Mouse (Mus musculus) lung, postnatal 36 days (tissue): ENCODE measurements around the gene Sart1.
A peak's percentile ranks its signal among the peaks of the same experiment; 100 is the strongest.
"Not testable (repeated sequence)": the region's sequence is repeated elsewhere in the genome, so short reads cannot be mapped to it uniquely, and the experiment has no call there.

ENCODE experiments used
- DNase-seq: peaks from one replicate; pipeline ENCODE4 v3.0.0; 2022; ENCODE audit warnings: mixed read lengths

The Sart1 gene

DNA sequence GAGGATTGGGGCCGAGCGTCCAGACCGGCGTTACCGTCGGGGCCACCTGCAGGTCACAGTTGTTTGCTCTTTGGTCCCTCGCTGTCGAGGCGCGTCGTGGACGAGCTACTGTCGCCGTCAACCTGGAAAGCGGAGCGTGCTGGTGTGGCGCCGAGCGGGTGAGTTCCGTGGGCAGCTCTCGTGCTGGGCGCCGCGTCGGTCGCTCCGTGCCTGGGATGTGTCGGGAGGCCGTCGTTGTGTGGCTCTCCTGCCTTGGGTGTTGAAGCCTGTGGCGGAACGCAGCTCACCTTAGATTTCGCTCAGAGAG is 21.5 kb downstream of the Sart1 start, which contains the start of gene Banf1:
TSS of gene Banf1 (minus strand) at position 116 of the 307 bp plus-strand sequence.
- no peak for DNase-seq

DNA sequence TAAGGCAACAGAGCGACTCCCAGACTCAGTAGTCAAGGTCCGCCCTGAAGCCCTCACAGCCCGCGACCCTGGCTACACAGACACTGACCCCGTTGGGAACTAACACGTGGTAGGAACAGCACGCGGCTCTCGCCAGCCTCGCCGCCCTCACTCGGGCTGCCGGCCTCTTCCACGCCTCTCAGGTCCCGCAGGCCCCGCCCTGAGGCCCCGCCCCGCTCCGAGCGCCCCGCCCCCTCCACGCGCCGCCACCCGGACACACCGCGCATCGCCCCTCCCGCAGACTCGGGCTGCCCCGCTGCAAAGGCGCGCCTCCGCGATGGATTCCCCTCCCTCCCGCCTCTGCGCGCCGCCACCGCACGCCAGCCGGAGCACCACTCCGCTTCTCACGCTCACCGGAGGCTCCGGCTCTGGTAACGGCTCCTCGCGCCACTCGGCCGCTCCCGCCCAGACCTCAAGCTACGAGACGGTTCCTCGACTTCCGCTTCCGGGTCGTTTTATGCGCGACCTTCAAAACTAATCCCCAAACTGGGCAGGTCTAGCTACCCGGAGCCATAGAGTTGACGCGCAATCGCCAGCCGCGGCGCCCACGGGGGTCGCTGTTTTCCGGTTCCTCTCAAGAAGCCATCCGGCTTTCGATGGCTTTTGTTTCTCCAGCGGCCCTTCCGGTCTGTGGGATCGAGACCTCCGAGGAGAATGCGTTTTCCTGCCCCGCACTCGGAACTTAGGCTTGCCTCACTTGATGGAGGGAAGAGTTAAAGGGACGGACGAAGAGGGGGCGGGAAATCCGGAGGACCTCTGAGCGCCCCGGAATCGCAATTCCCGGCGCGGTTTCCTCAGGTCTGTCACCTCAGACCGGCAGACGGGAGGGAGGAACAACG is 22.1 kb downstream of the Sart1 start, which contains the start of gene Eif1ad:
TSS of gene Eif1ad (plus strand) at position 567 of the 878 bp plus-strand sequence.
- DNase-seq, result peak; percentile 97

DNA sequence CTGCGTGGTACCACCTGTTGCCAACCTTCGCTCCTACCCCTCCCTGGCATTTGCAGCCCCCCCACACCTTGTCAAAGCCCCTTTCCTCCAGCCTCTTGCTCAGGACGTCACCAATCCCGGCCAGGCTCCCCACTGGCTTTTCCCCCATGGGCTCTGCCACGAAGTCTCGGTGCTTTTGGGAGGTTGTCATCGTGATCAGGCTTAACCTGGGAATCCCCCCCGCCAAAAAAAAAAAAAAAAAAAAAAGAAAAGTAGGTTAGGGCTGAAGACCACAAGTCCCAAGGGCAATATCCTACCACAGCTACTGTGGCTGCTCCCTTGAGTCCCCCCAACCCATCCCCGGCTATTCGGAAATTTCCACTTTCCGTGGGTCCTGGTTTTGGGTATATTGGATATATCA is 22.8 kb downstream of the Sart1 start:
- DNase-seq, result no peak

DNA sequence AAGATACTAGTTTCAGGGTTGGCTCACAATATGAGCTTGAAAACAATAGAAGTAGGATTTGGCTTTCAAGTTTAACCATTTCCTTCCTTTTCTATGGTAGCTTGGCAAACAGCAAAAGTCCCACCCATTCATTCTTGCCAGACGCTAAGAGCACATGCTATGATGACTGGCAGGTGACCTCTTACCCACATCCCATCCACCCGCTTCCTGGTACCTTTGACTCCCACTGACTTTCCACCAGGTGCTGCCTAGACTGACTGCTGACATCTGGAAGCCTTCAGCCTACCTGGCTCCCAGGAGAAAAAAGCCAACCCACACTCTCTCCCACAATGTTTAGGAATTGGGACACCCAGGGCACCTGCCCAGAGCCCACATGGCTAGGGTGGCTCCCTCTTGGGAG is 24.4 kb downstream of the Sart1 start:
- no peak for DNase-seq

DNA sequence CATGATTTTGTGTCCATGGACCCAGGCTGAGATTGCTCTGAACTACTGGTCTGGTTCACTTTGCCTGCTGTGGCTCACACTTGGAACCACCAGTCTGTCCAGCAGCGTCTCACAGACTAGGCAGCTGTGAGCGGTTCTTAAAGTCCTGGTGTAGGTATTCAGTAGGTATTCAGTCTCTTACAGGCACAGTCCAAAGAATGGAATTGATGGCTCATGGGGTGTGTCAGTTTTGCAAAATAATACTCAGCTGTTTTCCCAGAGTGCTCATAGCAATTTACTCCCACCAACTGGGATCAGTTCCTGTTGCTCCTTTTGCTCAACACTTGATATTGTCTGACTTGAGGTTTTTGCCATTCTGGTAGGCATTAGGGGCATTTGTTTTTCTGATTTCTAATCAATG is 26.3 kb downstream of the Sart1 start:
- no peak for DNase-seq

DNA sequence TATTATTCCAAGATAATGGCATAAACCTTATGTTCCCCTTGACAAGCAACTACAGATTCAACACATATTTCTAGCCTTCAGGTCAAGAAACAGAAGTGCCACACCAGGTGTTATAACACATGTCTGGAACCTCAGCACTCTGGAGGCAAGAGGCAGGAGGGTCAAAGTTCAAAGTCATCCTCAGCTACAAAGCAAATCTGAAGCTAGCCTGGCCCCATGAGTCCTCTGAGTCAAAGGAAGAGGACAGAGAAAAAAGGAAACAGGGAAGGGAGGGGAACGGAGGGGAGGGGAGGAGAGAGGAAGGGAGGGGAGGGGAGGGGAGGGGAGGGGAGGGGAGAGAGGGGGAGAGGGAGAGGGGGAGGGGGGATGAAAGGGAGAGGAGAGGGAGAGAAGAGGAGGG is 32.4 kb downstream of the Sart1 start:
- no peak for DNase-seq

DNA sequence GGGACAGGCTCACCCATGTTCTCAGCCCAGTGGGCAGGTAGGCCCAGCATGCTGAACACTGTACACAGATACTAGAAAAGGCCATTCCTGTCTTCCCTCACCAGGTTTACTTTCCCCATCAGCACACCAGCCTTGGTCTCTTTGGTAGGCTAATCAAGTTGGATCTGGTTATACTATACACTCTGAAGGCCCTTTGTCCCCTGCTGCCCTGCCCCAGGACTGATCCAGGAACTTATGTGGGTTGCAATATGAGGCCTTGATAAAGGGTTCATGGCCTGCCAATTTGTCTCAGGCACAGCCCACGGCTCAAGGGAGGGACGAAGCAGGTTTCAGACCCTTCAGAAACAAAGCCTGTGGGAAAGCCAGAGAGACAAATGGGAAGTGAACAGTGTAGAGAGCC is 34.9 kb downstream of the Sart1 start:
- DNase-seq, result no peak

DNA sequence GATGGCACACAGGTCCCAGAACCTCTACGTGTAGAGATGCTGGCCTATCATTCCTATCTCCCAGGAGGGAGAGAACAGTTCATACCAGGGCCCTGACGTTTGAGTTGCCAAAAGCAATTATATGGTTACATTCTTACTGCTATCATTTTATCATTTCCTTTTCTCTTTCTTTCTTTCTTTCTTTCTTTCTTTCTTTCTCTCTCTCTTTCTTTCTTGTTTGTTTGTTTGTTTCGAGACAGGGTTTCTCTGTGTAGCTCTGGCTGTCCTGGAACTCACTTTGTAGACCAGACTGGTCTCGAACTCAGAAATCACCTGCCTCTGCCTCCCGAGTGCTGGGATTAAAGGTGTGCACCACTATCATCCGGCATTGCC is 39.0 kb downstream of the Sart1 start, which contains the start of gene Cst6:
TSS of gene Cst6 (minus strand) at position 73 of the 372 bp plus-strand sequence.
- not testable (repeated sequence) for DNase-seq

DNA sequence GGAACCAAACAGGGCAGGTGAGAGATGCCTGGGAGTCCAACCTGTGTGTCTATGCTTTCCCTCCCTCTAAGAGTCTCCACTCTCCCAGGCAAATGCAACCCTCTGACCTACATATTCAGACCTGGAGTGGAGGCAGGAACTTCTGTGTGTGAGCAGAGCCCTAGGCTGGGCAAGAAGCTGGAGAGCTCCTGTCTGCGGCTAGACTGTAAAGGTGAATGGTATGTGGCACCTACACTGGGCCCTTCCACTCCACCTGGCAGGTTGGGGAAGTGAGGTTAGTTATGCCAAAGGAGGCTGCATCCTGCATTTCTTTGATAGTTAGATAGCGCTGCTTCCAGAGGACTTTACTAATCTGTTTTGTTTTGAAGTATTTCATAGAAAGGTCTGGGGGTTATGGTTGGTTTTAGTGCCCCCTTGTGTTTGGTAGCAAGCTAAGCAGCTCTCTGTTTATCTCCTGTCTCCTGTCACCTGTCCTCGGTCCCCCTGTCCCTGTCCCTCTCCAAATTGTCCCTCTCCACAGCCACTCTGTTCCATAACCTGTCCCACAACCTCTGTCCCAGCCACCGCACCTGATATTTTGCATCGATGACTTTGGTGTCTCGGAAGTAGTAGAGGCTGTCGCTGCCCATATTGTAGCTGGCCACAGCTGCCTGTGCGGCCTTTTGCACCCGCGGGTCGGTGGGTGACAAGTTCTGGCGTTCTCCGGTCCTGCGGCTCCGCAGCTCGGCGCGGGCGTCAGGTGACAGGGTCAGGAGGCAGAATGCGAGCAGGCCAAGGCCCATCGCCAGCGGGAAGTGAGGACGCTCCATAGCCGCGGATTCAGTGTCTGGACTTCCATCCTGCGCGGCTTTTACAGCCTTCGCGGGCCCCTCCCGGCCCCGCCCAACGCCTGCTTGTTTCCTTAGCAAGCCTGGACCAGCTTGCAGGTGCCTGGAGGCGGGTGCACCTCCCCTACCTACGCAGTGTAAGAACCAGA is 39.7 kb downstream of the Sart1 start:
- DNase-seq, result no peak

DNA sequence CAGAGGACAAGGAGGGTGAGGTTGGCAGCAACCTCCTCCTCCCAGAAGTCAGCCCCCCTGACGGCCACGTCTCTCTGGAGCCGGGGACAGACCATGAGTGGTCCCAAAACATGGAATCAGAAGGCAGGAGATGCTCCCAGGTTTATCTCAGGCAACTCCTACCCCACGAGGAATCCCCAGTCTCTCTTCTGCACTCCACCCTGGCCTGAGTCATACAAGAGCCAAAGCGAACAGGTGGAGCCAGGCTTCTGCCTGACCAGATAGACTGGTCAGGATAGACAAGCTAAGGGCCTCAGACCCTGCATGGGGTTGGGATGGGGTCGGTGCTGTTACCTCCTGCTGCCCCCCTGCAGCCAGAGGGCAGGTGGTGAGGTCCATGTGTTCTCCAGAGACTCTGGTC is 40.4 kb downstream of the Sart1 start:
- no peak for DNase-seq

DNA sequence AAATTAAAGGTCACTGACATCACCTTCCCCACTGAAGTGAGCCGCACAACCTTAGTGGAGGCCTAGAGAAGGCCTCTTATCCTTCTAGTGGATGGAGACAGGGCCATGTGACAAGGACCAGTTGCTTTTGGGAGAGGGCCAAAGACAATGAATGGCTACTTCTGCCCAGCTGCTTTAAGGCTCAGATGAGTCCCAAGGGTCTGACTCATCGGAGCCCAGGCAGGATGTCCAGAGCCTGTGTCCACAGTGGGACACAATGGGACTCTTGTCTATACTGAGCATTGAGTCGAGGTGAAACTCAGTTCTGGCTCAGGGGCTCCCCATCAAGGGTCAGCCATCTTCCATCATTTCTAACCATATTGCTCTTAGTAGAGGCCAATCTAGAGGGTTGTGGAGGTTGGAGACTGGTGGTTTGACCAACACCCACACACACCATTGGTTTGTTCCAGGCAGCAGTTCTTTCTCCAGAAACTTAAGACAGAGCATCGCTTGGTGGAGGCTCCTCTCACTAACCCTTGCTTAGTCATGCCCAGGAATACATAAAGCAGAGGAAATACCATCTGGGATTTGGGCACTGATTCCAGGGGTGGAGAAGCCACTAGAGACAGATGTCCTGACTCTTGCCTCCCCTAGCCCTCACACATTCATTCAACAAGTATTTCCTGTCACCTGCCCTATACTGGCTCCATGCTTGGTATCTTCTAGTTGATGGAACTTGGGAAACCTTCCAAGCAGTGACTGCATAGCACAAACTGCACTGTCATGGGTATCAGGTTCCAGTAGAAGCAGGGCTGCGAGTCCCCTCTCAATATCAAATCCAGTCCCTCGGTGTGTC is 43.0 kb downstream of the Sart1 start:
- no peak for DNase-seq

DNA sequence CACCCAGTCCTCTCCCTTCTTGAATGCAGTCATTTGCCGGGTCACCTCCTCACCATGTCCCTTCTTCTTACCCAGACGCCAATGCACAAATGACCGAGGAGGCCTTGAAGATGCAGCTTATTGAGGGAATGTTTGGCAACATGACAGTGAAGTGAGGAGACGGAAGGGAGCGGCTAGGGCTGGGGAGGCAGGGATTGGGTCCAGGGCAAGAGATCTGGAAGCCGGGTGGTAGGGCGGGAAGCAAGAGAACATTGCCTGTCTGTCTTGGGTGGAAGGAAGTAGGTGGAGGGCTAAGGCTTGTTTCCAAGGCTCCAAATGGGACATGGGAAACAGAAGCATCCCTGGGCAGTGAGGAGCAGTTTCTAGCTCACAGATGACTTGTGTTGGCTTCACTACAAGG is 47.1 kb downstream of the Sart1 start:
- DNase-seq, result peak; percentile 14

DNA sequence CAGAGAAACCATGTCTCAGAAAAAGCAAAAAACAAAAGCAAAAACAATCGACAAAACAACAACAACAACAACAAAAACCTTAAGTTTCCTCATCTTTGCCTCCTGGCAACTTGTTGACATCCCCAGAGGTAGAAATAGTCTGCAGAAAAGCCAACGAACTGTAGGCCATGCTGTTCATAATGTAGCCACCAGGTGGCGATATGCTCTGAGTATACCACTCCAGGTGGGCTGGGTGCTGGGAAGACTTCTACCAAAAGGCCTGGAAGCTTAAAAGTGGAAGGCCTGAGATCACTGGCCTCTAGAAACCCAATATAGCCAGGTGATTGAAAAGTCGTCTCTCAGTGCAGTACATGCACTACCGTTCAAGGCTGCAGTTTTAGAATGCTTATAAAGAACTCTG is 50.5 kb downstream of the Sart1 start:
- peak; percentile 91 for DNase-seq

DNA sequence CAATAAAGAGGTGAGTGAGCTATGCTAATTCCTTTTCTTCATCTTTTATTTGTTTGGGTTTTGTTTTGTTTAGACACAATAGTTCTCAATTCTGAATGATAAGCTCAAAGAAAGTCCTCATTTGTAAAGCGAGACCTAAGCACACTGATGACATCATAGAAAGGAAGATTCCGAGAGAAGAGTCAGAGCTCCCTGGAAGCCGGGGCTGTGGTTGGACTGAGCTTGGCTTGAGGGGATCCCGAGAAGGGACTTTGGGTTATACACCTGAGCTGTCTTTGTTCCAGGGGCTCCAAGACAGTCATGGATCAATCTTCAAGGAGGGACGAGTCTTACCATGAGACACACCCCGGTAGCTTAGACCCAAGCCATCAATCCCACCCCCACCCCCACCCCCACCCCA is 53.1 kb downstream of the Sart1 start, which contains the start of gene Catsper1:
TSS of gene Catsper1 (plus strand) at position 301 of the 400 bp plus-strand sequence.
- DNase-seq, result no peak

DNA sequence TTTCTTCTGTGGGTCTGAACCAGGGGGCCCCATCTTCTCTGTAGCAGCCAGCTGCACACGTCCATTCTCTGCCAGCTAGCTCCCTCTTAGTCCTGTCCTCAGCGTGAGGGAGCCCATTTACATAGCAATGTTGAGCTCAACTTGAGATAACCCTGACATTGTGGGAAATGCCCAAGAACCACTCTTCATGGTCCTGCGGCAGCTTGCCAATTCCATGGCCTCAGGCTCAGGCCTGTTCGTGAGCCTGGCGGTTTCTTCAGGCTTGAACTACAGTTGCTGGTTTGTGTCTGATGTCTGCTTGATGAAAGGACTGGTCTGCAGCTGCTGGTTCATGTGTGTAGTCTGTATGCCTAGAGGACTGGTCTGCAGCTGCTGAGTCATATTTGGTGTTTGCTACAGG is 53.8 kb downstream of the Sart1 start:
- no peak for DNase-seq

DNA sequence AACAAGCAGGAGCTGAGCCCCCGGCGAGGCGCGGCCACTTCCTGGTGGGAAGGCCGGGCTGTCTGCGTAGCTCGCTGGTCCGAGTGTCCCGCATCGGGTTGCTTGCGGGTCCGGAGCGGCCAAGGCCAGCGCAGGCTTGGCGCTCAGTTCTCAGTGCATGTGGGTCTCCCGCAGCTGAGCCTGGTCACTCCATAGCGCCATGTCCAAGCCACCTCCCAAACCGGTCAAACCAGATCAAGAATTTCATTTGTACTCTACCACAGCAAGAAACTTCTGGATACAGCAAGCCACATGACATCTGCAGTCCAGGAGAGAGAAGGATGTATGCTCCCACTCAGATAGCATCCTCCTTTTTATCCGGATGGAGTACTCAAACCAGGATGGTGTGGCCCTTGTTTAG is 60.5 kb downstream of the Sart1 start:
- DNase-seq, result peak; percentile 46
